19 mouse cellular contexts compared by ENCODE assay signal in the genomic region with DNA sequence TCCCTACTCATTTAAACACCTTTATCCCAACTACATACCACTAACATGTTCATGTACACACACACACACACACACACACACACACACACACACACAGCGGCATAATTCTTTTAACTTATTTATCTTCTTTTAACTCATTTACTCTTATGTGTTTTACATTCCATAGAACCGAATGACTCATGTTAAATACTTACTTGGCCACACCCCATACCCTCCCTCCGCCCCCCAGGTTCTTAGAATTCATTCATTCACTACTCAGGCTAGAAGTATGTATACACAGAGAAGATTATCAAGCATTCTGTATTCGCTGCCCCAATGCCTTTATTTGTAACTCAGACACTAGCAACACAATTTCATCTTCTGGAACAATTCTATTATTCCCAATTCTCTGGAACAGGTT. TPM values are rescaled to one million over a fixed set of nuclear protein-coding genes. Genes with fewer than 3 reads are reported as not detected.
DNase-seq lines count a peak whose midpoint lies in the region; ATAC-seq lines count a peak whose summit lies in the region.
"Had no signal": no experiment of that assay in that cellular context is flagged by ENCODE, and none has a peak within 500 bp of the region (broad histone marks: within the 10 kb centered on the region; RNA-seq: fewer than 3 reads in every experiment).

No protein-coding gene starts in this region.

- no peak overlapping the region for H3K4me2 ChIP-seq in heart, embryonic 12.5 days
- peak overlapping the region; percentile 36 for H3K4me2 ChIP-seq in liver, embryonic 12.5 days
- H3K4me2 ChIP-seq in stomach, embryonic 16.5 days (ENCODE audit: low read depth, low read length): no peak overlapping the region
- H3K4me2 ChIP-seq: embryonic facial prominence, embryonic 13.5 days; heart, embryonic 13.5 days; limb, embryonic 12.5 days; midbrain, embryonic 12.5 days; neural tube, embryonic 12.5 days had no signal

- WGBS in heart, embryonic 12.5 days: 80% methylated on average over 4 of the region's 4 CpGs
- WGBS in liver, embryonic 12.5 days (ENCODE audit: insufficient replicate concordance): 66% methylated on average over 4 of the region's 4 CpGs
- WGBS in stomach, embryonic 16.5 days: 61% methylated on average over 4 of the region's 4 CpGs

- H3K4me3 ChIP-seq in heart, embryonic 12.5 days: no peak overlapping the region
- H3K4me3 ChIP-seq in liver, embryonic 12.5 days: no peak overlapping the region
- H3K4me3 ChIP-seq in stomach, embryonic 16.5 days (replicated peaks; ENCODE audit: low read length): no peak overlapping the region
- H3K4me3 ChIP-seq: embryonic facial prominence, embryonic 13.5 days; heart, embryonic 13.5 days; limb, embryonic 12.5 days; midbrain, embryonic 12.5 days; neural tube, embryonic 12.5 days had no signal

- no peak overlapping the region for H3K27ac ChIP-seq in heart, embryonic 12.5 days (ENCODE audit: poor library complexity, severe bottlenecking)
- peak overlapping the region; percentile 70 for H3K27ac ChIP-seq in liver, embryonic 12.5 days
- H3K27ac ChIP-seq in stomach, embryonic 16.5 days (ENCODE audit: low read length): no peak overlapping the region
- H3K27ac ChIP-seq: embryonic facial prominence, embryonic 13.5 days; heart, embryonic 13.5 days; limb, embryonic 12.5 days; midbrain, embryonic 12.5 days; neural tube, embryonic 12.5 days had no signal

- ATAC-seq in heart, embryonic 12.5 days (ENCODE audit: insufficient number of reproducible peaks, low FRiP score): peak; percentile 66; the same call in 1 of the 2 replicates
- peak; percentile 85 for ATAC-seq in liver, embryonic 12.5 days
- peak; percentile 56; the same call in 1 of the 2 replicates for ATAC-seq in stomach, embryonic 16.5 days (ENCODE audit: insufficient read depth, low FRiP score)
- ATAC-seq: forebrain, postnatal 0 days; hindbrain, embryonic 16.5 days; intestine, embryonic 16.5 days had no signal

- H3K9ac ChIP-seq in heart, embryonic 12.5 days: no peak overlapping the region
- peak overlapping the region; percentile 32; the same call in 1 of the 2 replicates for H3K9ac ChIP-seq in liver, embryonic 12.5 days
- H3K9ac ChIP-seq in stomach, embryonic 16.5 days (ENCODE audit: low read length): no peak overlapping the region
- H3K9ac ChIP-seq: embryonic facial prominence, embryonic 13.5 days; forebrain, postnatal 0 days; heart, embryonic 13.5 days; limb, embryonic 12.5 days; midbrain, embryonic 12.5 days; neural tube, embryonic 12.5 days had no signal

- DNase-seq in heart, adult 11 months: no peak
- DNase-seq in NIH3T3 (ENCODE audit: low read depth): peak; percentile 74
- DNase-seq in thymus, postnatal 10 days (ENCODE audit: low spot score in 2 of 2): no peak
- no peak for DNase-seq in right cerebral cortex, adult 18-20 months
- DNase-seq: cerebellum, adult 9-11 months; forebrain, postnatal 0 days; heart, postnatal 36 days; thymus, adult 2 months had no signal

- H3K36me3 ChIP-seq in heart, embryonic 12.5 days: peaks cover 14% of the 10 kb centered on the region
- H3K36me3 ChIP-seq in liver, embryonic 12.5 days: peaks cover 23% of the 10 kb centered on the region
- peaks cover 7% of the 10 kb centered on the region for H3K36me3 ChIP-seq in stomach, embryonic 16.5 days (ENCODE audit: control insufficient read depth, insufficient read depth, low read length)

- H3K27me3 ChIP-seq in heart, embryonic 12.5 days (replicated peaks): no peaks in the 10 kb centered on the region
- no peaks in the 10 kb centered on the region for H3K27me3 ChIP-seq in liver, embryonic 12.5 days (replicated peaks)
- H3K27me3 ChIP-seq in stomach, embryonic 16.5 days (ENCODE audit: control insufficient read depth, insufficient read depth, low read length): no peaks in the 10 kb centered on the region
- H3K27me3 ChIP-seq: embryonic facial prominence, embryonic 13.5 days; heart, embryonic 13.5 days; limb, embryonic 12.5 days; midbrain, embryonic 12.5 days; neural tube, embryonic 12.5 days had no signal

- peaks cover 4% of the 10 kb centered on the region; the same call in 1 of the 2 replicates for H3K9me3 ChIP-seq in heart, embryonic 12.5 days (replicated peaks)
- peaks cover 5% of the 10 kb centered on the region; the same call in 1 of the 2 replicates for H3K9me3 ChIP-seq in liver, embryonic 12.5 days (replicated peaks)
- H3K9me3 ChIP-seq in stomach, embryonic 16.5 days (replicated peaks; ENCODE audit: control insufficient read depth, low read length): no peaks in the 10 kb centered on the region
- H3K9me3 ChIP-seq: G1E; heart, embryonic 13.5 days had no signal

- peaks cover 14% of the 10 kb centered on the region for H3K4me1 ChIP-seq in heart, embryonic 12.5 days (replicated peaks)
- H3K4me1 ChIP-seq in liver, embryonic 12.5 days: peaks cover 73% of the 10 kb centered on the region
- peaks cover 6% of the 10 kb centered on the region for H3K4me1 ChIP-seq in stomach, embryonic 16.5 days (ENCODE audit: control insufficient read depth, insufficient read depth, low read length)
- H3K4me1 ChIP-seq: embryonic facial prominence, embryonic 13.5 days; midbrain, embryonic 12.5 days; neural tube, embryonic 12.5 days had no signal

RNA-seq across cellular contexts. Expression of a gene that starts 10.7 kb away (rescaled TPM):
- polyA plus RNA-seq in heart, embryonic 12.5 days (2016; fragmentation: Nextera tagmentation; extraction: Ambion mirVana): 35.1 and 37.2 TPM in 2 replicates
- 28.2 and 28.5 TPM in 2 replicates for polyA plus RNA-seq in liver, embryonic 12.5 days (2016; fragmentation: Nextera tagmentation; extraction: Ambion mirVana)
- polyA plus RNA-seq in stomach, embryonic 16.5 days (2015; fragmentation: Nextera tagmentation; extraction: Ambion mirVana): 20.4 and 20.5 TPM in 2 replicates
